Mouse (Mus musculus) heart, adult 2 months (tissue): Measurements from ENCODE around the gene Myadm.

Experiments used
- CTCF ChIP-seq: fragments of 200-600 bp; IDR thresholded peaks from 2 replicates; pipeline ENCODE4 v1.8.1; 2022; ENCODE audit warnings: antibody characterized with exemption, mild to moderate bottlenecking, moderate library complexity
- POLR2A ChIP-seq: fragments of 200-500 bp; IDR thresholded peaks from 2 replicates; pipeline ENCODE4 v1.6.1; 2011; ENCODE audit warnings: mild to moderate bottlenecking, low read depth, low read length, control low read depth; ENCODE audit not compliant: insufficient read depth

- no peak for TF ChIP-seq POLR2A
- no peak; the same call in 1 of the 2 replicates for TF ChIP-seq CTCF
Measured at GRCm38 (mm10) chr7:3329776-3330546, 41.1 kb downstream of the Myadm start.
